Mouse (Mus musculus): ENCODE results near the gene F3. TPM values are rescaled to one million over a fixed set of nuclear protein-coding genes. Genes with fewer than 3 reads are reported as not detected.

Gene F3
- polyA plus RNA-seq, 1 experiment from 2014 or later = 22.8 TPM

- no peak for TF ChIP-seq CTCF (IDR thresholded peaks at IDR 0.05; ENCODE audit: low read depth)
- WGBS = 69% methylated on average over 13 of the region's 13 CpGs
- Histone ChIP-seq H3K9ac (ENCODE audit: low read depth, low read length) (no peak overlapping the region), H3K36me3 (ENCODE audit: insufficient read depth, low read length) (no peaks in the 10 kb centered on the region), H3K27ac (no peak overlapping the region), H3K4me2 (ENCODE audit: low read length) (no peak overlapping the region), H3K4me3 (replicated peaks; ENCODE audit: low read depth, low read length) (no peak overlapping the region), H3K9me3 (replicated peaks; ENCODE audit: low read length) (no peaks in the 10 kb centered on the region), H3K27me3 (ENCODE audit: insufficient read depth, low read length) (no peaks in the 10 kb centered on the region), H3K4me1 (replicated peaks; ENCODE audit: insufficient read depth, low read length) (no peaks in the 10 kb centered on the region)
- ATAC-seq (replicated peaks; ENCODE audit: low FRiP score, low read depth) = no peak
- no peak for DNase-seq (ENCODE audit: low spot score)
Observed at GRCm38 (mm10) chr3:121693001-121693730, 30.2 kb upstream of the F3 start.

DNA sequence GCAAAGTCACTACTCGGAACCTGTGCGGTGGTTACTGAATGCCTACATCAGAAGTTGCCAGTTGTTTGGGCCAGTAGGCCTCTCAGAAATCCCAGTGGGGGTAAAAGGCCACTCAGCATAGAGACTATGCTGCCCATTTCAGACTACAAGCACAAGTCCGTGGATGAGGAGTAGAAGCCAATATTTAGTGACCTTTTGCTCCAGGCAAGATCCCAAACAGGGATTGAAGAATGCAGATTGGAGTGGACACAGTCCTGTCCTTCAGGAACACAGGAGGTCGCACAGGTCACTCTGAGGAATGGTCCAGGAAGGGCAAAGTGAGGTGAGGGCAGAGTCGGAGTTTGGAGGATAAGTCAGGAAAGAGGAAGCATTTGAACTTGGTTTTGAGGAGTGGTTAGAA, 29.6 kb upstream of the F3 start:
- no peak overlapping the region for H3K4me2 ChIP-seq (ENCODE audit: low read length)
- H3K4me1 ChIP-seq (replicated peaks; ENCODE audit: insufficient read depth, low read length) = no peaks in the 10 kb centered on the region
- H3K4me3 ChIP-seq (replicated peaks; ENCODE audit: low read depth, low read length) = no peak overlapping the region
- no peaks in the 10 kb centered on the region for H3K9me3 ChIP-seq (replicated peaks; ENCODE audit: low read length)
- H3K27ac ChIP-seq = no peak overlapping the region
- no peaks in the 10 kb centered on the region for H3K36me3 ChIP-seq (ENCODE audit: insufficient read depth, low read length)
- DNase-seq (ENCODE audit: low spot score) = no peak
- ATAC-seq (replicated peaks; ENCODE audit: low FRiP score, low read depth) = no peak
- WGBS = 86% methylated on average over 5 of the region's 5 CpGs
- no peaks in the 10 kb centered on the region for H3K27me3 ChIP-seq (ENCODE audit: insufficient read depth, low read length)
- no peak overlapping the region for H3K9ac ChIP-seq (ENCODE audit: low read depth, low read length)
- TF ChIP-seq CTCF (IDR thresholded peaks at IDR 0.05; ENCODE audit: low read depth) = no peak

GRCm38 (mm10) chr3:121697169-121697568, 26.2 kb upstream of the F3 start:
- DNase-seq (ENCODE audit: low spot score) (no peak), ATAC-seq (replicated peaks; ENCODE audit: low FRiP score, low read depth) (no peak)
- no peak for TF ChIP-seq CTCF (IDR thresholded peaks at IDR 0.05; ENCODE audit: low read depth)
- Histone ChIP-seq H3K4me2 (ENCODE audit: low read length) (no peak overlapping the region), H3K9me3 (replicated peaks; ENCODE audit: low read length) (no peaks in the 10 kb centered on the region), H3K4me3 (replicated peaks; ENCODE audit: low read depth, low read length) (no peak overlapping the region), H3K4me1 (replicated peaks; ENCODE audit: insufficient read depth, low read length) (no peaks in the 10 kb centered on the region), H3K9ac (ENCODE audit: low read depth, low read length) (no peak overlapping the region), H3K27ac (no peak overlapping the region), H3K36me3 (ENCODE audit: insufficient read depth, low read length) (no peaks in the 10 kb centered on the region), H3K27me3 (ENCODE audit: insufficient read depth, low read length) (no peaks in the 10 kb centered on the region)
- WGBS = 66% methylated on average over 7 of the region's 7 CpGs

DNA sequence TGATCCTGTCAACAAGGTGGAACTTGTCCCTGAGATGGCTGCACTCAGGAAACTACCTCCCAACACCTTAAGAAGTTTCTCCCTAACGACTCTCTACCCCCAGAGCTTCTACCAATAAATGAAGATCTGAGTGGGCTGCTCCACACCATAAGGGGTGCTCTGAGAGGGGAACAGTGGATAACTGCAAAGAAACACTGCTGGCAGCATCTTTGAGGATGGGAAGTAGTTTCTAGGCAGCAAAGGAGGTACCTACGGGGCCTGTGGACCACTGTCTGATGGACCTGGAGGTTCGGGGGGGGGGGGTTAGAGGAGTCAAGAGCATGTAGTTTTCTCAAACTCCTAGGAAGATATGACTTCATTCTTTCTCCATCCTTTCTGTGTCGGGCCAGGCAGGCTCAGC, 23.9 kb upstream of the F3 start:
- Histone ChIP-seq H3K4me1 (replicated peaks; ENCODE audit: insufficient read depth, low read length) (no peaks in the 10 kb centered on the region), H3K36me3 (ENCODE audit: insufficient read depth, low read length) (no peaks in the 10 kb centered on the region), H3K27me3 (ENCODE audit: insufficient read depth, low read length) (no peaks in the 10 kb centered on the region), H3K4me2 (ENCODE audit: low read length) (no peak overlapping the region), H3K9me3 (replicated peaks; ENCODE audit: low read length) (no peaks in the 10 kb centered on the region), H3K27ac (no peak overlapping the region), H3K9ac (ENCODE audit: low read depth, low read length) (no peak overlapping the region), H3K4me3 (replicated peaks; ENCODE audit: low read depth, low read length) (no peak overlapping the region)
- ATAC-seq (replicated peaks; ENCODE audit: low FRiP score, low read depth) (no peak), DNase-seq (ENCODE audit: low spot score) (no peak)
- no peak for TF ChIP-seq CTCF (IDR thresholded peaks at IDR 0.05; ENCODE audit: low read depth)
- 68% methylated on average over 4 of the region's 4 CpGs for WGBS

- Histone ChIP-seq H3K9ac (ENCODE audit: low read depth, low read length) (no peak overlapping the region), H3K36me3 (ENCODE audit: insufficient read depth, low read length) (no peaks in the 10 kb centered on the region), H3K27me3 (ENCODE audit: insufficient read depth, low read length) (no peaks in the 10 kb centered on the region), H3K27ac (no peak overlapping the region), H3K4me2 (ENCODE audit: low read length) (no peak overlapping the region), H3K4me1 (replicated peaks; ENCODE audit: insufficient read depth, low read length) (no peaks in the 10 kb centered on the region), H3K4me3 (replicated peaks; ENCODE audit: low read depth, low read length) (no peak overlapping the region), H3K9me3 (replicated peaks; ENCODE audit: low read length) (no peaks in the 10 kb centered on the region)
- DNase-seq (ENCODE audit: low spot score) (no peak), ATAC-seq (replicated peaks; ENCODE audit: low FRiP score, low read depth) (no peak)
- 91% methylated on average over 4 of the region's 4 CpGs for WGBS
- no peak for TF ChIP-seq CTCF (IDR thresholded peaks at IDR 0.05; ENCODE audit: low read depth)
Observed at GRCm38 (mm10) chr3:121699849-121700248, 23.5 kb upstream of the F3 start.

DNA sequence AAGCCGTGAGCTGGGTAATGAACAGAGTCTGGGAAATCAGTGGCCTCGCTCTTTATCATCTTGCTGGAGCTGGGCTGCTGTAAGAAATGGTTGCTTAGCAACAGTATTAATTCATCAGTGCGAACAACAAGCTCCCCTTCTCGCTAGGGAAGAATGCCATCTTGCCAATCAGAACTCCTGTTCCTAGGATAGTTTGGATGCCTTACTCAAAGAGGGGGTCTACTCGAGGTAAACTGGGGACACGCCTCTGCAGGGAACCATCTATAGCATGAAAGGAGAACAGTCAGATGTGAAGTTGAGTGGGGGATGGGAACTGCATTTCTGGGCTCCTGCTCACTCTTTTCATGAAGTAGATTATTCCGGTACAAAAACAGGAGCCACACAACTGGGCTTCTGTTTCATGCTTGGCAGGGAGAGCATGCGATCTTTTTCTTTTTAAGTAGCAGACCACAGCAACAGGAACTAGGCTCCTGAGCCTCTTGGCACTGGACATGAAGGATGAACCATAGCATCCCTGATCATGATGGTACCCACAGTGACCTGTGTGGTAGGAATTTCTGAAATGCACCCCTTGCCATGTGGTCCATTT, 22.9 kb upstream of the F3 start:
- no peak overlapping the region for H3K4me2 ChIP-seq (ENCODE audit: low read length)
- no peaks in the 10 kb centered on the region for H3K9me3 ChIP-seq (replicated peaks; ENCODE audit: low read length)
- WGBS = 49% methylated on average over 8 of the region's 8 CpGs
- ATAC-seq (replicated peaks; ENCODE audit: low FRiP score, low read depth) (no peak), DNase-seq (ENCODE audit: low spot score) (no peak)
- H3K9ac ChIP-seq (ENCODE audit: low read depth, low read length) = no peak overlapping the region
- H3K27me3 ChIP-seq (ENCODE audit: insufficient read depth, low read length) = no peaks in the 10 kb centered on the region
- H3K27ac ChIP-seq = no peak overlapping the region
- H3K36me3 ChIP-seq (ENCODE audit: insufficient read depth, low read length) = no peaks in the 10 kb centered on the region
- TF ChIP-seq CTCF (IDR thresholded peaks at IDR 0.05; ENCODE audit: low read depth) = no peak
- no peaks in the 10 kb centered on the region for H3K4me1 ChIP-seq (replicated peaks; ENCODE audit: insufficient read depth, low read length)
- H3K4me3 ChIP-seq (replicated peaks; ENCODE audit: low read depth, low read length) = no peak overlapping the region

Data from kidney, postnatal 0 days (tissue).